Mouse (Mus musculus) left cerebral cortex, adult 8-10 months (tissue): ENCODE results near the gene Lypla2. TPM values are rescaled to one million over a fixed set of nuclear protein-coding genes. Genes with fewer than 3 reads are reported as not detected.
A peak's percentile ranks its signal among the peaks of the same experiment; 100 is the strongest.
"Not testable (repeated sequence)": the region's sequence is repeated elsewhere in the genome, so short reads cannot be mapped to it uniquely, and the experiment has no call there.

Experiments used
- DNase-seq, 2 experiments: peaks; one replicate each; pipeline ENCODE4 v3.0.0; 2022; ENCODE audit warnings: low spot score in 2 of 2
- total RNA-seq, 4 experiments: library from RNA; stranded (reverse); gene quantifications; 2 replicates each; pipeline ENCODE4 v1.2.4; 2022

Gene Lypla2
- total RNA-seq, result 10 to 100 TPM; 77.5 to 92.7 (median 82.3) TPM

- peak; percentile 74 to 91 for DNase-seq
Observed at GRCm38 (mm10) chr4:135972556-135972906, at the start of gene Lypla2. TSS of gene Lypla2 (minus strand) at chr4:135972626.

GRCm38 (mm10) chr4:136021549-136022047 lies 49.2 kb upstream of the Lypla2 start, which contains the start of gene Eloa:
TSS of gene Eloa (minus strand) at chr4:136021763.
- peak; percentile 98 to 99 for DNase-seq

- no peak for DNase-seq
Observed at GRCm38 (mm10) chr4:136020743-136021548, 48.5 kb upstream of the Lypla2 start.

GRCm38 (mm10) chr4:136016059-136016602 lies 43.7 kb upstream of the Lypla2 start:
- no peak for DNase-seq

GRCm38 (mm10) chr4:136010586-136010985 lies 38.2 kb upstream of the Lypla2 start:
- DNase-seq, result no peak

- DNase-seq, result no peak
Observed at GRCm38 (mm10) chr4:136008782-136009447, 36.5 kb upstream of the Lypla2 start.

GRCm38 (mm10) chr4:136006821-136007220 lies 34.4 kb upstream of the Lypla2 start:
- DNase-seq, result no peak

GRCm38 (mm10) chr4:136004921-136005320 lies 32.5 kb upstream of the Lypla2 start:
- DNase-seq, result no peak

- DNase-seq, result no peak
Observed at GRCm38 (mm10) chr4:136004107-136004675, 31.8 kb upstream of the Lypla2 start.

GRCm38 (mm10) chr4:135995118-135995517 lies 22.7 kb upstream of the Lypla2 start:
- DNase-seq, result no peak

- no peak for DNase-seq
Observed at GRCm38 (mm10) chr4:135993941-135994340, 21.5 kb upstream of the Lypla2 start.

- no peak for DNase-seq
Observed at GRCm38 (mm10) chr4:135987714-135988113, 15.3 kb upstream of the Lypla2 start.

- DNase-seq, result peak; percentile 86 to 91
Observed at GRCm38 (mm10) chr4:135986943-135987710, 14.7 kb upstream of the Lypla2 start, which contains the start of gene Pithd1. TSS of gene Pithd1 (minus strand) at chr4:135987264.

- DNase-seq, result no peak
Observed at GRCm38 (mm10) chr4:135986301-135986942, 14.0 kb upstream of the Lypla2 start.

- no peak for DNase-seq
Observed at GRCm38 (mm10) chr4:135985769-135986168, 13.3 kb upstream of the Lypla2 start.

GRCm38 (mm10) chr4:135985193-135985592 lies 12.8 kb upstream of the Lypla2 start:
- DNase-seq, result no peak

GRCm38 (mm10) chr4:135984556-135984955 lies 12.1 kb upstream of the Lypla2 start:
- no peak for DNase-seq

- DNase-seq, result peak in 1 of 2 experiments; percentile 77
Observed at GRCm38 (mm10) chr4:135981524-135982063, 9.2 kb upstream of the Lypla2 start.

- DNase-seq, result not testable (repeated sequence)
Observed at GRCm38 (mm10) chr4:135980223-135980622, 7.8 kb upstream of the Lypla2 start.

GRCm38 (mm10) chr4:135976146-135976545 lies 3.7 kb upstream of the Lypla2 start:
- no peak for DNase-seq
